In the genomic region with DNA sequence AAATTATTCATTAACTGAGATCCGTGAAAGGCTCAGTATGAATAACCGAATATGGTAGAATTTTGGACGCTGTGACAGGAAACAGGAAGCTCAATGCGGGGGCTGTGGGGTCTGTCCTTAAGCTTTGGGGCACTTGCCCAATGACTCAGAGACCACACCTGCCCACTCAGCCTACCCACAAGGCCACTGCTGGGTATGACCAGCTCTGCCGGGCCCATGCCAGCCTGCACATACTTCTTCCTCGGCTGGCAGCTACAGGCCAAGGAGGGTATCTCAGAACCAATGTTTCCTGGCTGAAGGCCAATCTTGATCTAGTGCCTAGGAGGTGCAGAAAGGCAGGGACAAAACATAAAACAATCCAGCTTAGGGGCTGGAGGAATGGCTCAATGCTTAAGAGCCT, we compare ENCODE assay signal across 10 mouse cellular contexts.
A peak's percentile ranks its signal among the peaks of the same experiment; 100 is the strongest.
DNase-seq lines count a peak whose midpoint lies in the region; ATAC-seq and TF ChIP-seq lines count a peak whose summit lies in the region.
"Had no signal": no experiment of that assay in that cellular context is flagged by ENCODE, and none has a peak within 500 bp of the region (broad histone marks: within the 10 kb centered on the region; RNA-seq: fewer than 3 reads in every experiment).

No protein-coding gene starts in this region.

- no peak overlapping the region for H3K4me3 ChIP-seq in lung, postnatal 0 days (ENCODE audit: low read depth, low read length)
- H3K4me3 ChIP-seq in hindbrain, embryonic 13.5 days = no peak overlapping the region
- H3K4me3 ChIP-seq: embryonic facial prominence, embryonic 13.5 days; neural tube, embryonic 15.5 days had no signal

- H3K9ac ChIP-seq in lung, postnatal 0 days (replicated peaks; ENCODE audit: low read depth) = no peak overlapping the region
- no peak overlapping the region for H3K9ac ChIP-seq in hindbrain, embryonic 13.5 days
- H3K9ac ChIP-seq: embryonic facial prominence, embryonic 13.5 days; neural tube, embryonic 15.5 days had no signal

- no peak for TF ChIP-seq EP300 in lung, postnatal 0 days (IDR thresholded peaks at IDR 0.05)

- no peak overlapping the region for H3K27ac ChIP-seq in lung, postnatal 0 days (ENCODE audit: low read length)
- H3K27ac ChIP-seq in hindbrain, embryonic 13.5 days = no peak overlapping the region
- H3K27ac ChIP-seq: embryonic facial prominence, embryonic 13.5 days; neural tube, embryonic 15.5 days had no signal

- peak; percentile 17 for DNase-seq in 3T3-L1 (ENCODE audit: low read depth, low spot score)
- peak; percentile 20 for DNase-seq in CD4-positive, CD25-positive, alpha-beta regulatory T cell, adult 2 months (ENCODE audit: low read depth, low spot score)
- DNase-seq in heart, postnatal 10 days = peak; percentile 39 to 40
- DNase-seq in lung, postnatal 0 days (ENCODE audit: low spot score) = peak; percentile 22
- no peak for DNase-seq in frontal cortex, postnatal 36 days (ENCODE audit: low spot score in 2 of 2)

- peak; percentile 72 for ATAC-seq in lung, postnatal 0 days
- no peak for ATAC-seq in hindbrain, embryonic 13.5 days (ENCODE audit: low FRiP score)
- ATAC-seq in frontal cortex, adult (ENCODE audit: low TSS enrichment) = no peak
- ATAC-seq: activated CD4-positive, CD25-positive, alpha-beta regulatory T cell, adult 4 months had no signal

- WGBS in lung, postnatal 0 days = 28% methylated on average over 6 of the region's 6 CpGs
- 89% methylated on average over 6 of the region's 6 CpGs for WGBS in hindbrain, embryonic 13.5 days

- H3K27me3 ChIP-seq in lung, postnatal 0 days (replicated peaks; ENCODE audit: insufficient read depth, low read length) = no peaks in the 10 kb centered on the region
- H3K27me3 ChIP-seq in hindbrain, embryonic 13.5 days = no peaks in the 10 kb centered on the region
- H3K27me3 ChIP-seq: embryonic facial prominence, embryonic 13.5 days; neural tube, embryonic 15.5 days had no signal

- no peaks in the 10 kb centered on the region for H3K9me3 ChIP-seq in lung, postnatal 0 days (ENCODE audit: low read length)
- H3K9me3 ChIP-seq in hindbrain, embryonic 13.5 days = no peaks in the 10 kb centered on the region
- H3K9me3 ChIP-seq: embryonic facial prominence, embryonic 13.5 days; neural tube, embryonic 15.5 days had no signal

- H3K4me2 ChIP-seq in lung, postnatal 0 days (replicated peaks; ENCODE audit: low read depth, low read length) = no peak overlapping the region
- no peak overlapping the region for H3K4me2 ChIP-seq in hindbrain, embryonic 13.5 days
- H3K4me2 ChIP-seq: embryonic facial prominence, embryonic 13.5 days; neural tube, embryonic 15.5 days had no signal

- intact Hi-C loops in heart, postnatal 10 days (cut with DNase I) = no loop called here

- H3K36me3 ChIP-seq in lung, postnatal 0 days (ENCODE audit: insufficient read depth, low read length) = no peaks in the 10 kb centered on the region
- no peaks in the 10 kb centered on the region for H3K36me3 ChIP-seq in hindbrain, embryonic 13.5 days
- H3K36me3 ChIP-seq: embryonic facial prominence, embryonic 13.5 days; neural tube, embryonic 15.5 days had no signal

- no peak for TF ChIP-seq CTCF in lung, postnatal 0 days (IDR thresholded peaks at IDR 0.05)

- no peaks in the 10 kb centered on the region for H3K4me1 ChIP-seq in lung, postnatal 0 days (ENCODE audit: insufficient read depth, low read depth, low read length)
- H3K4me1 ChIP-seq in hindbrain, embryonic 13.5 days (replicated peaks) = peaks cover 18% of the 10 kb centered on the region

Comparison
In these comparisons a context has a peak if more than half of its experiments do, and no peak if none do; other contexts are left out.
1. DNase-seq: peak in 3T3-L1 (single experiment), CD4-positive, CD25-positive, alpha-beta regulatory T cell, adult 2 months (single experiment), heart, postnatal 10 days (2 of 2) and lung, postnatal 0 days (single experiment); none in frontal cortex, postnatal 36 days (0 of 2).